Mouse (Mus musculus) forebrain, postnatal 0 days (tissue): ENCODE measurements around the gene Dyrk4. TPM values are rescaled to one million over a fixed set of nuclear protein-coding genes. Genes with fewer than 3 reads are reported as not detected.
A peak's percentile ranks its signal among the peaks of the same experiment; 100 is the strongest.

Experiments
- ATAC-seq: fragments of 200-750 bp; cut with Nextera tagmentation; 2 replicates; pipeline ENCODE4 v1.8.0; 2017; ENCODE audit warnings: mild to moderate bottlenecking, moderate library complexity
- DNase-seq: peaks from one replicate; pipeline ENCODE4 v3.0.0-alpha.2; 2015
- H3K27ac ChIP-seq: fragments of 300-500 bp; sonication (generic); 2 replicates; pipeline ENCODE4 v1.5.1; 2014; ENCODE audit warnings: low read depth, mild to moderate bottlenecking, antibody characterized with exemption, low read length, moderate library complexity, mixed read lengths
- H3K27me3 ChIP-seq: fragments of 300-500 bp; sonication (generic); 2 replicates; pipeline ENCODE4 v1.6.1; 2014; ENCODE audit warnings: mild to moderate bottlenecking, low read length, mixed read lengths; ENCODE audit not compliant: insufficient read depth
- H3K36me3 ChIP-seq: fragments of 300-500 bp; sonication (generic); 2 replicates; pipeline ENCODE4 v1.6.1; 2014; ENCODE audit warnings: mild to moderate bottlenecking, moderate library complexity; ENCODE audit not compliant: insufficient read depth
- H3K4me1 ChIP-seq: fragments of 300-500 bp; sonication (generic); 2 replicates; pipeline ENCODE4 v1.6.1; 2014; ENCODE audit warnings: antibody characterized with exemption; ENCODE audit not compliant: insufficient read depth
- H3K4me2 ChIP-seq: fragments of 300-500 bp; sonication (generic); 2 replicates; pipeline ENCODE4 v1.6.1; 2014; ENCODE audit warnings: low read depth, mild to moderate bottlenecking, moderate library complexity
- H3K4me3 ChIP-seq: fragments of 300-500 bp; sonication (generic); 2 replicates; pipeline ENCODE4 v1.5.1; 2014; ENCODE audit warnings: low read depth, low read length, mixed read lengths
- H3K9ac ChIP-seq: fragments of 300-500 bp; sonication (generic); 2 replicates; pipeline ENCODE4 v1.6.1; 2014; ENCODE audit warnings: mild to moderate bottlenecking
- H3K9me3 ChIP-seq: fragments of 300-500 bp; sonication (generic); 2 replicates; pipeline ENCODE4 v1.6.1; 2016; ENCODE audit warnings: low read length
- CTCF ChIP-seq: sonication (generic); IDR thresholded peaks from 2 replicates; pipeline ENCODE4 v1.5.1; 2016; ENCODE audit warnings: antibody characterized with exemption, control low read depth, low read depth
- WGBS: fragments of 180-500 bp; shearing (Covaris S2); extraction: QIAGEN DNeasy Blood & Tissue Kit; methylation state at CpG from one replicate; pipeline ENCODE4 v1.1.7; 2014; 5-methylcytosine and 5-hydroxymethylcytosine counted together
- polyA plus RNA-seq: library from polyadenylated mRNA; unstranded; fragments of >200 nt; fragmentation: Nextera tagmentation; extraction: Ambion mirVana; gene quantifications from 2 replicates; pipeline ENCODE4 v1.2.1, GENCODE M21; 2015
- total RNA-seq: library from RNA; depleted of rRNA; stranded (reverse); fragments of >200 nt; gene quantifications from 2 replicates; pipeline ENCODE4 v1.2.3, GENCODE M21; 2014

Dyrk4 gene
- total and polyA plus RNA-seq, 2 experiments from 2014 or later: not detected

- Histone ChIP-seq H3K9me3 (no peaks in the 10 kb centered on the region), H3K27ac (no peak overlapping the region), H3K4me3 (no peak overlapping the region), H3K4me2 (no peak overlapping the region), H3K27me3 (no peaks in the 10 kb centered on the region), H3K36me3 (peaks cover 64% of the 10 kb centered on the region), H3K9ac (no peak overlapping the region), H3K4me1 (no peaks in the 10 kb centered on the region)
- peak; percentile 8 for DNase-seq
- peak; percentile 49 for TF ChIP-seq CTCF
- 86% methylated on average over 4 of the region's 4 CpGs for WGBS
- no peak for ATAC-seq
Measured at GRCm38 (mm10) chr6:126948336-126948735, 26.7 kb upstream of the Dyrk4 start.

- DNase-seq: peak; percentile 41
Measured at GRCm38 (mm10) chr6:126940451-126940850, 18.8 kb upstream of the Dyrk4 start.

GRCm38 (mm10) chr6:126939487-126940171 lies 18.0 kb upstream of the Dyrk4 start, which contains the start of the genes Rad51ap1 and D6Wsu163e:
Rad51ap1 (minus strand) TSS chr6:126939587.
D6Wsu163e (plus strand) TSS chr6:126939962.
- under 1% methylated on average over 33 of the region's 33 CpGs for WGBS
- TF ChIP-seq CTCF: no peak
- Histone ChIP-seq H3K4me2 (peak within 1 kb of the TSS; percentile 93), H3K4me1 (no peaks in the 10 kb centered on the region; the same call in 1 of the 2 replicates), H3K9me3 (no peaks in the 10 kb centered on the region), H3K27ac (peak within 1 kb of the TSS; percentile 74), H3K4me3 (peak within 1 kb of the TSS; percentile 68), H3K27me3 (no peaks in the 10 kb centered on the region), H3K36me3 (peaks cover 21% of the 10 kb centered on the region), H3K9ac (peak within 1 kb of the TSS; percentile 71)
- ATAC-seq: peak; percentile 100
- DNase-seq: peak; percentile 99

More at GRCm38 (mm10) chr6:126940451-126940850, 18.8 kb upstream of the Dyrk4 start:
- H3K4me1 ChIP-seq: no peaks in the 10 kb centered on the region; the same call in 1 of the 2 replicates
- WGBS: 3% methylated on average over 5 of the region's 5 CpGs
- H3K9ac ChIP-seq: peak overlapping the region; percentile 71
- peak overlapping the region; percentile 68 for H3K4me3 ChIP-seq
- H3K36me3 ChIP-seq: peaks cover 28% of the 10 kb centered on the region
- H3K27ac ChIP-seq: 0 out of 2 replicates have a peak overlapping the region, but pooled peaks have one; percentile 74
- no peaks in the 10 kb centered on the region for H3K9me3 ChIP-seq
- peak overlapping the region; percentile 93 for H3K4me2 ChIP-seq
- peak; percentile 64 for TF ChIP-seq CTCF
- ATAC-seq: peak; percentile 4; the same call in 1 of the 2 replicates
- no peaks in the 10 kb centered on the region for H3K27me3 ChIP-seq

- no peaks in the 10 kb centered on the region; the same call in 1 of the 2 replicates for H3K4me1 ChIP-seq
- no peak overlapping the region for H3K27ac ChIP-seq
- WGBS: under 1% methylated on average over 30 of the region's 31 CpGs
- ATAC-seq (no peak), DNase-seq (no peak)
- H3K9ac ChIP-seq: peak overlapping the region; percentile 48
- TF ChIP-seq CTCF: peak; percentile 37; the same call in 1 of the 2 replicates
- H3K27me3 ChIP-seq: no peaks in the 10 kb centered on the region
- peaks cover 19% of the 10 kb centered on the region for H3K36me3 ChIP-seq
- H3K4me3 ChIP-seq: peak overlapping the region; percentile 68
- no peaks in the 10 kb centered on the region for H3K9me3 ChIP-seq
- H3K4me2 ChIP-seq: peak overlapping the region; percentile 93
Measured at GRCm38 (mm10) chr6:126938853-126939486, 17.3 kb upstream of the Dyrk4 start.

GRCm38 (mm10) chr6:126938047-126938446 lies 16.4 kb upstream of the Dyrk4 start:
- no peak overlapping the region for H3K9ac ChIP-seq
- no peak for ATAC-seq
- no peak for DNase-seq
- no peaks in the 10 kb centered on the region; the same call in 1 of the 2 replicates for H3K4me1 ChIP-seq
- 83% methylated on average over 2 of the region's 2 CpGs for WGBS
- H3K36me3 ChIP-seq: peaks cover 11% of the 10 kb centered on the region
- H3K9me3 ChIP-seq: no peaks in the 10 kb centered on the region
- TF ChIP-seq CTCF: peak; percentile 20; the same call in 1 of the 2 replicates
- H3K27ac ChIP-seq: no peak overlapping the region
- no peak overlapping the region for H3K4me3 ChIP-seq
- H3K27me3 ChIP-seq: no peaks in the 10 kb centered on the region
- H3K4me2 ChIP-seq: peak overlapping the region; percentile 93; the same call in 1 of the 2 replicates

- ATAC-seq: no peak
- 92% methylated on average over 2 of the region's 2 CpGs for WGBS
- Histone ChIP-seq H3K4me2 (no peak overlapping the region), H3K27me3 (no peaks in the 10 kb centered on the region), H3K9ac (no peak overlapping the region), H3K27ac (no peak overlapping the region), H3K9me3 (no peaks in the 10 kb centered on the region), H3K4me1 (no peaks in the 10 kb centered on the region), H3K4me3 (no peak overlapping the region), H3K36me3 (peaks cover 3% of the 10 kb centered on the region; the same call in 1 of the 2 replicates)
- DNase-seq: no peak
- no peak for TF ChIP-seq CTCF
Measured at GRCm38 (mm10) chr6:126932896-126933295, 11.3 kb upstream of the Dyrk4 start.

GRCm38 (mm10) chr6:126914928-126915327 lies 6.7 kb downstream of the Dyrk4 start:
- WGBS: 77% methylated on average over 5 of the region's 5 CpGs
- ATAC-seq: no peak
- no peaks in the 10 kb centered on the region for H3K4me1 ChIP-seq
- no peak for TF ChIP-seq CTCF
- no peak overlapping the region for H3K27ac ChIP-seq
- no peaks in the 10 kb centered on the region for H3K9me3 ChIP-seq
- no peaks in the 10 kb centered on the region for H3K27me3 ChIP-seq
- no peak overlapping the region for H3K9ac ChIP-seq
- H3K4me2 ChIP-seq: no peak overlapping the region
- no peaks in the 10 kb centered on the region for H3K36me3 ChIP-seq
- no peak for DNase-seq
- H3K4me3 ChIP-seq: no peak overlapping the region
